Mouse (Mus musculus) retina, postnatal 1 day (tissue): ENCODE results near the gene Rasd1.

ENCODE experiments used
- DNase-seq: peaks from one replicate; pipeline ENCODE4 v3.0.0-alpha.2; 2012

Rasd1 gene

DNA sequence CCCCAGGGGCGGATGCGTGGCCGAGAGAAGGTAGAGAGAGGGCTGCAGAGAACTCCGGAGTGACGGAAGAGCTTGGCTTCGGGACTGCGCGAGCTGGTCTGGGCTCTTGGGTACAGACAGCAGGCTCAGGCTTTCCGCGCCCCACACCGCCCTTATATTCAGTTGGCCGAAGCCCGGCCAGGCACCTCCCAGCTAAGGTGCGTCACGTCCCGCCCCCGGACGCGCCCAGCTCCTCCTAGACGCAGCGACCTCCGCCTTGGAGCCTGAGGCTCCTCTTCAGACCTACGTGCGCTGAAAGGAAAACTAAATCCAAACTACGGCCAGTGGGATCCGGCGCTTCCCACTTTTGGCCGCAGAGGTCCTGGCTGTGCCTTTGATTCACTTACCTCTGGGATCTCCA lies at the start of gene Rasd1:
Gene Rasd1 (minus strand): TSS at position 127 of the 400 bp plus-strand sequence.
- DNase-seq = peak; percentile 79

DNA sequence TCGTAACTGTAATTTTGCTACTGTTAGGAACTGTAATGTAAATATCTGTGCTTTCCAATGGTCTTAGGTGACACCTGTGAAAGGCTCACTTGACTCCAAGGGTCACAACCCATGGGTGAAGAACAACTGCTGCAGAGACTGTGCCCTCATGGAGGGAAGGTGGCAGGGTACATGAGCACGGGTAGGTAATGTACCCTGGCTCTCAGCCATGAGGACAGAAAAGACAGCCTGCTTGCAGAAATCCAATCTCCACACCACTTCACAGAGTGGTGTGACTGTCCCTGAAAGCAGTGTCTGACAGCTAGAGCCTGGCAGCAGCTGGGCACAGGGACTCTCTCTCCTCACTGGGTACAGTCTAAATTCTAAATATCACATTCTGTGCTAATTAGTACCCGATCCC lies 46.8 kb upstream of the Rasd1 start:
- no peak for DNase-seq

DNA sequence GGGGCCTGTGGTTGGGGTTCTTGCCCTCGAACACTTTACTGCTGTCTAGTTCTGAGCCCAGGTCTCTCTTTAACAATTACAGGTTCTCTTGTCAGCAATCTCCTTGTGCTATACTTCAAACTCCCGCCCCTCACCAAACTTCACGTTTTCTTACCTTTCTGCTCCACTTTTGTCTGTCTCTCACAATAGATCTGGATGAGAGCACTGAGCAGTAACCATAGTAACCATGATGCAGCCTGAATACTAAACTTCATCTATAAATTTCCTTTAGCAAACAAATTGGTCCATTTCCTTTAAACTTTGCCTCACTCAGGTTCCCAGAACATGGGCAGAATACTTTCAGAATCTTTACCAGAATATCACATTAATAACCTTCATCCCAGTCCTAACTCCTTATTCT lies 44.7 kb upstream of the Rasd1 start:
- no peak for DNase-seq

DNA sequence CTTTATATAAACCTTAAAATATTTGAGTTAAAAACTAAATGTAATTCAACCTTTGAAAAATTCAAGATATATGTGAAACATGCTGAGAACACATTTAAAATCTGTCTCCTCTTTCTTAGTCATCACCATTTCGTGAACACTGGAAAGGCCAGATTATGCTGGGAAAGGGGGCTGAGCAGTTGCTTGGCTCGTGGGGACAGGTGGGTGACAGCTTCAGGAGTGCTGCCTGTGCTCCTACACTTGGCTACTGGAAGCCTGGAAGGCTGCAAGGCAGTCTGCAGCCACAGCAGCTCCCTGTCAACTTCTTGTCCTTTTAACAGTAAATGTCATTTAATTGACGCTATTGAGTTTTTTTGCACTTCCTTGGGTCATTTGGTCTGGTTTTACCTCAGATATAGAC lies 41.1 kb upstream of the Rasd1 start:
- no peak for DNase-seq

DNA sequence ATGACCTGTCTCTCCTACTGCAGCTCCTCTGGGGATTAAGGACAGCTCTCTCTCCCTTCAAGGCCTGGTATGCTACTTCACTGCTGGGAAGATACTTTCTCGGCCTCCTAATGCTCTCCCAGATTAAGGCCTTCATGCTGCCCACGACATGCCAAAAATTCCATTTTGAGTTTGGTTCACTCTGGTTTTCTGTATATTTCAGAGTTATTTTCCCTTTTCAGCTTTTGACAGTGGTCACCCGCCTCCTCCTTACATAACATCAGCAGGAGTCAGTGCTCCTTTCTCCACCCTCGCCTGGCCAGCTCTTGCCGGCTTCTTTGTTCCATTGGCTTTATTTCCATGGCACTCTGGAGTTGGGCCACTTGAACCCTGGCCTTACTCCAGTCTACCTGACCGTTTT lies 40.0 kb upstream of the Rasd1 start:
- no peak for DNase-seq

DNA sequence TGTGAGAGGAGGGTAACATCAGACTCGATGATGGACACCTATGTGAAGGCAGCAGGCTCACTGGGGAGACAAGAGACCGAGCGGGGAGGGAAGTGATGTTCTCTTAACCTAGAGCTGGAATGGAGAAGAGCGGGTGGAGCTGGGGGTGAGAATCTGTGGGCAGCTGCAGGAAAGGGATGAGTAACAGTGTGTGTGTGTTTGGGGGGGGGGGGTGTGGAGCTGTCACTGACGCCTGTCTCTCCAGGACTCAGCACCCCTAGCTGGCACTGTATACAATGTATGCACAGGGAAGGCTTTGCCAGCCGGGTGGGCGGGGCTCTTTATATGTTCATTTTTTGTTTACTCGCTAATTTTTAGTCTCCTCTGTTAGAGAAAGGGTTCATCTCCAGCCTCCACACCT lies 39.1 kb upstream of the Rasd1 start:
- no peak for DNase-seq

DNA sequence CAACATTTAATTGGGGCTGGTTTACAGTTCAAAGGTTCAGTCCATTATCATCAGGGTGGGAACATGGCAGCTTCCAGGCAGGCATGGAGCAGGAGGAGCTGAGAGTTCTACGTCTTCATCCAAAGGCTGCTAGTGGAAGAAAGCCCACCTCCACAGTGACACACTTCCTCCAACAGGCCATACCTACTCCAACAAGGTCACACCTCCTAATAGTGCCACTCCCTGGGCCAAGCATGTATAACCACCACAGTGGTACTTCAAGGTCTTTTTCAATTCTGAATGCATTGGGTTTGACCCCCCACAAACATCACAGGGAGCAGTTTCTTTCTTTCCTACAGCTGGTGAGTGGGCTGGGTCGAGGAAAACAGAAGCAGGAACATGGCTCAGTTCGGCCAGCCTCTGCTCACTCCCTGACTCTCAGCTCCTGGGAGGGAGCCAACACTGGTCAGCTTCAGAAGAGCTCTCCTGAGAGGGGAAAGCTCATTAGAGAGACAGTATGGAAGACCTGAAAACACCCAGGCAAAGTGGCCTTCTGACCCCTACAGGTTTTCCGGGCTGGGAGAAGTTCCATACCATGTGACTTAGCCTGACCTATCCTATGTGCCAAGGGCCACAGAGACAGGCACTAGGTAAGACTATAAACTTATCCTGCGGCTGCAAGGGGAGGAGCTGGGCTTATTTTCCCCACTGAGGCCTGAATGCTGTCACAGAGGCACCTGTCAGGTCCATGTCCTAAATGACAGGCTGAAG lies 36.7 kb upstream of the Rasd1 start:
- no peak for DNase-seq

DNA sequence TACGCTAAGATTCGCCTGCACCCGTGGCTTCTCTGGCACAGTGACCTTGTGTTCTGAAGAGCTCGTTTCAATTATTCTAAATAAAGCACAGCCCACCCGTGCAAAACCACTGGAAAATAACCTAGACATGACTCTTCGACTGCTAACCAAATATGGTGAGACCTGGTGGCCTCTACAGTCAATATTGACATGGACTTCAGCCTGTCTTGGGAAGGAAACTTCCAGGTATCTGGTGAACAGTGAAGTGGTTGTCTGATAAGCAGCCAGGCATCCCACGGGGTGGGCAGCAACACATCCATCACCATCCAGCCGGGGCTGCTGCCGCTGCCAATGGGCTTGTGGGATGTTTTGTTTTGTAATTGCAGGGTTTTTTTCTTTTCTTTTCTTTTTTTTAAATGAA lies 29.6 kb upstream of the Rasd1 start:
- no peak for DNase-seq

DNA sequence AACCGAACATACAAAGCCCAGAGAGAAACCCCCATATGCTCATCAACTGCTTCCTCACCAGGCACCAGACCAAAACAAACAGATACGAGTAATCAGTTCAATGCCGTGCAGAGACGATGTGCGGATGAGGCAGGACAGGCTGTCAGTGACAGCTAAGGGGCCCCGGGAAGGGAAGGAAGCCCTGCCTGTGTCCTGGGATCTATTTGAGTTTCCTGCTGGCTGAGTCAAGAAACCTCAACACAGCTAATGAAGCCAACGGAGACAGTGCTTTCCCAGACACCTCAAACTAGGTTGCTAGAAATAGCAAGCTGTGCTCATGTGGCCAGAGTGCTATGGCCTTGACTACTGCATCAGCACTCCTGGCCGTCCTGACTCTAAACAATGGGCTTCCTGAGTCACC lies 26.6 kb upstream of the Rasd1 start:
- no peak for DNase-seq

DNA sequence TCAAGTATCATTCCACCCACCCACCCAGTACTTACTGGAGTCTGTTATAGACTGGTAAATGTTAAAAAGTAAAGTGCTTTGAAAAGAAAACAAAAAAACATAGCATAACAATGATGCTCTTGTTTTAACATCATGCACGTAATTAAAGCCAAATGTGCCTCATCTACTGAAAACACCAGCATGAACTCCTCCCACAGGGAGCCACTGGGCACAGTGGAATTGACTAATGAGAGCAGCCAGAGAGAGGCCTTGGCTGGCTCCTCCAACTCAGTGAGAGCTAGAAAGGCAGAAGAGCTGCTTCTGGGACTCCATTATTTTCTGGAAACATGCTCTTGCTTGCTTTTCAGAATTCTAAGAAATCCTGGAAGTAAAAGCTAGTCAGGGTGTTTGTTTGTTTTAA lies 24.7 kb upstream of the Rasd1 start:
- DNase-seq = no peak

DNA sequence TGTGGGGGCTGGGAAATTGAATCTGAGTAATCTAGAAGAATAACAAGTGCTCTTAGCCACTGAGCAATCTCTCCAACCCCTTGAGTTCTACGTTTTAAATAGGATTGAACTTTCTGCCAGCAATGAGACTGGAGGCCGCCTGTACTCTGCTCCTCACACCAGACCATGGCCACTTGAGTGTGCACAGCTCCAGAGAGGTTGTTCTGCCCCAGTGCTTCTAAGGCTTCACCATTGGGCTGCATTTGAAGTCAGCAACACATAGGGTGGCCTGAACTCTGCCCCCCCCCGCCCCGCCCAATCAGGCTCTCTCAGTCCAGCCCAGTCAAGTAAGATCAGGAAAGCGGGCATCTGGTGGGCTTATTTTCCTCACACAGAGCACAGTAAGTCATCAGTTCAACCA lies 13.1 kb upstream of the Rasd1 start:
- DNase-seq = no peak

DNA sequence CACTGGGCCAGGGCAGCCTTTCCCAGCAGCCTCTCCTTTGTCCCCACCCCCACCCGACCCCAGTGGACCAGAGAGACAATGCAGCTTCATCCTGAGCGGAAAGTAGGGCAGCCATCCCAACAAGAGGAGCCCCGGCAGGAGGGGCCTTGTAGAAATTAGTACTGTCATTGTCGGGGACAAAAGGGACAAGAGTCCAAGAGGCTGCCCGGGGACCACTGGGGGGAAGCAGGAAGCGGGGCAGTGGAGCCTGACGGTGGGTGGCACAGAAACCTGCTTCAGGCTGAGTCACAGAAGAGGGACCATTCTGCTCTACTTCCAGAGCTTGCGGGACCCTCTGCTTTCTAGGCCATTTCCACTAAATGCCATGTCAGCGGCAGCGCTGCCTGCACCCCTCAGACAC lies 10.5 kb upstream of the Rasd1 start:
- DNase-seq = peak; percentile 93

DNA sequence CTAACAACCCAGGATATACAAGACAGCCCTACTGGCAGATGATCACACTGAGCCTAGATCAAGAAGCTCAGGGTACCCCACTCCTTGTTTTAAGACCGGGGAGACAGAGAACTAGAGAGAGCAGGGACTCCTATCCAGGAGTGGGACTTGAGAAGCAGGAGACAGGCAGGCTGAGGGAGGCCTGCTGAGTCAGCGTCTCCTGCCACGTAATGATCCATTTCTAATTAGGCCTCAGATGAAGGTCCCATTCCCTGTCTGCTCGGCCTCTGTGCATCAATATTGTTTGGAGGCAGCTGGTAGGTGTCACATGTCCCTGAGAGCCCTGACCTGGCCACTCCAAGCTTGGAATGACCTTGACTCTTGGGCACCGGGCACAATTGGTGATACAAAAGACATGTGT lies 8.6 kb upstream of the Rasd1 start:
- DNase-seq = no peak

DNA sequence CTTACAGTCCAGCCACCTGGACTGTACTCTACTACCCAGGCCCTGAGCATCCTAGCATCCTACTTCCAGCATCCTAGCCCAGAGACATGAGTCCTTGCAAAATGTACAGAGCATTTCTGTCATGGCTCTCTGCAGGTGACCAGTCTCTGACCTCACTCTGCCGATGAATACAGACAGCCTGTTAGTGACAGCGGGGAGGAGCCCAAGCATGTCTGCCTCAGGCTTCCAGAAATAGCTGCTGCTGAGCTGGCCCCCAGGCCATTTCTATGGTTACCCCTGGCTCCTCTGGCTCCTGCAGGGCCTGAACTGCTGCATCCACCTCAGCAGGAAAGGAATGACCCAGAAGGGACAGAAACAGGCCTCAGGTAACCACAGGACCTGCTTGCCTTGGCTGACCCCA lies 6.9 kb upstream of the Rasd1 start:
- peak; percentile 44 for DNase-seq

DNA sequence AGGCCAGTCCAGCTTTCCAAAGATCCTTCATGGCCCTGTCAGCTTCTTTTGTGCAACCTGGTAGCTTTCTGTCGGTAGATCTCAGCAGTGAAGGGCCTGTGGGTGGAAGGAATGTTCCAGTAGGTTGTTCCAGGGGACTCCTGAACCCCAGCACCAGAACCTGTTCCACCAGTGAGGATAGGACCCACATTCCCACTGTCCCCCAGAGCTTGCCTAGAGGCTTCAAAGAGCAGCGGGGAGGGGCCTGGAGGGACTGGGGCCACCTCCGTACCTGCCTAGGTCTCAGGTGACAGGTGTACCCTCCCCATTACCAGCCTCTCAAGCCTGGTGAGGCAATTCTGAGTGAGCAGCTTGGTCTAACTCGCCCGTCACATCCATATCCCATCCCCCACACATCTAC lies 6.0 kb upstream of the Rasd1 start:
- no peak for DNase-seq

DNA sequence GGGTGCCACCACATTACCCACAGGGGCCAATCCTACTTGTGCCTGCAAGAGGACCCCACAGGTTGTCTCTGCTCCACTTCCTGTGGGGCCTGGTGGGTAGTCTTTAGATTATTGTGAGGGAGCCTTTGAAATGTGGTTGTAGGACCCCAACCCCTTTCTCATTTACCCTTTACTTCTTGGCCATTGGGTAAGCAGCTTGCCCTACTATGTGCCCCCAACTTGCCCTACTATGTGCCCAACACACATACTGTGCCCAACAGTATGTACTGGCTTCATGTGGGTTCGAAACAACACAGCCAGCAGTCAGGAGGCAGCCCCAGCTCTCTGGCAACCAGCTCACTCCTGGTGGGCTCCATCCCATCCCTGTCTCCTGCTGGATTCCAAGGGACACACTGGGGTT lies 3.0 kb upstream of the Rasd1 start:
- no peak for DNase-seq

DNA sequence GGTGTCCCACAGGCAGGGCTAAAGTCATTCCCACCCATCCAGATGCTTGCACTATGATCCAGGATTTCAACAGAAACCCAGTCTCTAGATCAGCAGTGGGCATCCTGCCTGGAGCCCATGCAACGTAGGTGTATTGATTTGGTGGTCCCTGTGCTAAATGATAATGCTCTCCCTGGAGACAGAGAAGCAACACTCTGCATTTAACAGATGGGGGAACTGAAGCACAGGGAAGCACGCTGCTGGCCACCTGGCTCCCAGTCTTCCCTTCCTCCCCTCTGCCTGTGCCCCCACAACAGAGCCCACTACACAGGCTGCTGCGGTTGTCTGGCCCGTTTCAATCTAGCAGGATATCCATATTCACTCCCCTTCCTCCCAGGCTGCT lies 1.3 kb upstream of the Rasd1 start:
- DNase-seq = no peak

DNA sequence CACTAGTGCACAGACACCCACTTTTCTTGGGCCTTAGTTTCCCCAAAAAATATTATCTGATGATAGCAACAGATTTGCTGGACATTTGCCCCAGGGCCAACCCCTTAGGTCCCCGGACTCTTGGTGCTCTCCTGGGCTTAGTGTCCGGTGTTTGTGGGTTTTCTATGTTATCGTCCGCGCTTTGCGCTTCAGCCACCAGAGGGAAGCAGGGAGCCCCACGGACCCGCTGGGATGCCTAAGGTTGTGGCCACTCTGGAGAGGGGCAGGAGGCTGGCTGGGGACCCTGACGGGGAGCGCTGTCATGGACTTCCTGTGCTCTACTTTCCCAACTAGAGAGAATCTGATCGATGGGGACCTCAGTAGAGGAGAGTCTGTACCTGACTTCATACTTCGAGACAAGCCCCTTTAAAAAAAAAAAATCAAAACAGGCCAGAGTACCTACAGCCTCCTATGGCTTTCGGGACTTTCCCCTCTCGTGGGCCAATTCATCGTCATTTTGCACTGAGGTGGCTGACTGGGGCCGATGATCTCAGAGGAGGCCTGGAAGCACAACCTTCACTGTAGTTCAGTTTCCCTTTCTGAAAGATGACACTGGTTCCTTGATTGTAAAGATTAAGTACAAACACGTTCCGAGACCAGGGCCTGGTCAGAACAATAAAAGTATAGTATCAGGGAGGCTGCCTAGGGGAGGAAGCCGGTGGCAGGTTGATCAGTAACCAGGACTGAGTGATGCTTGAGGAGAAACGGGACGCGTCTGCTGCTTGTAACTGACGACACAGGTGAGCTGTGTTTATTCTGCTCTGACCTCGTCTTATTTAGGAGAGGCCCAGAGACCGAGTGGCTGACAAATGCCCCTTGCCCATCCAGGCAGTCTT lies 720 bp upstream of the Rasd1 start:
- peak; percentile 88 for DNase-seq

DNA sequence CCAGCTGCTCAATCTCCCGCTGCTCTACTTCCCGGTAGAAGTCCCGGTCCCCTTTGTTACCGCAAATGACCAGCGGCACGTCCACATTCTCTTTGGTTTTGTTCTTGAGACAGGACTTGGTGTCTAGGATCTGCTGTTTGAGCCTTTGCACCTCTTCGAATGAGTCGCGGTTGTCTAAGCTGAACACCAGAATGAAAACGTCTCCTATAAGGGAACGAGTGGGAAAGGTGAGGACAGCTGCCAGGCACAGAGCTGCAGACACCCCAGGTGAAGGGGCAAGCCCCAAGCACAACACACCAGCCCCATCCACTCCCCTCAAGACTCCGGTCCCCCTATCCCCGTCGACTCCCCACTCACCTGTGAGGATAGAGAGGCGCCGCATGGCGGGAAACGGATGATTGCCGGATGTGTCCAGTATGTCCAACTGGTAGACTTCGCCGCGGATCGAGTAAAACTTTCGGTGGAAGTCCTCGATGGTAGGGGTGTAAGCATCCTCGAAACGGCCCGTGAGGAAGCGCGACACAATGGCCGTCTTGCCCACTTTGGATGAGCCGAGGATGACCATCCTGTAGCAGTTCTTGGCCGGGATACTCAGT lies 483 bp downstream of the Rasd1 start:
- no peak for DNase-seq

DNA sequence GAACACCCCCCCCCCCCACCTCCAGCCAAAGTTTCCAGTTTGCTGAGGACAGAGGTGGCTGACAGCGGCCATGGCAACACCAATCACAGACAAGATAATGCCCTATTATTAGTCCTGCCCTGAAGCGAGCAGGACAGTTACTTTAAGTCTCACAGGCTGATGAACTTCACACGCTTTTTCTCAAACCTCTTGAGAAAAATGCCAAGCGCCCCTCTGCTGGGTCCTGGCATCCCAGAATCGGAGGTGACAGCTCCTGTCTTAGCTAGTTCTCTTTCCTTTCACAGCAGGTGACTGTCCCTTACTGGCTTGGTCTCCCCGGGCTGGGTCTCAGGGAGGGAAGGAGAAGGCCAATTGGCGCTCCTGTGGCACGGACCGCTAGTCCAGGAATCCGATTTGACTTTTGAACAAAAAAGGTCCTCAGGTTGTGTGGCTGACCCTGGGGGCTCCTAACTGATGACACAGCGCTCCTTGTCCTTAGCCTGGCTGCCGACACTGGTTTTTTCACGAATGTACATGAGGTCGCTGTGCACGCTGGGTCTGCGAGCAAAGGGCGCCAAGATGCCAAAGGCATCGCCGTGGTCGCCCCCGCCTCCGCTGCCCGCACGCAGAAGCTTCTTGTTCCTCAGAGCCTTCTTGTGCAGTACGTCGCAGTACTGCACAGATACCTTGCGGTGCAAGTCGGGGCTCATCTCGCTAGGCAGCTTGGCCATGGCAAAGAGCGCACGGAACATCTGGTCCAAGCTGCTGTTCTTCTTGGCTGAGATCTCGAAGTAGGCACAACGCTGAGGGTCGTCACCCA lies 1.2 kb downstream of the Rasd1 start:
- DNase-seq = peak; percentile 62

DNA sequence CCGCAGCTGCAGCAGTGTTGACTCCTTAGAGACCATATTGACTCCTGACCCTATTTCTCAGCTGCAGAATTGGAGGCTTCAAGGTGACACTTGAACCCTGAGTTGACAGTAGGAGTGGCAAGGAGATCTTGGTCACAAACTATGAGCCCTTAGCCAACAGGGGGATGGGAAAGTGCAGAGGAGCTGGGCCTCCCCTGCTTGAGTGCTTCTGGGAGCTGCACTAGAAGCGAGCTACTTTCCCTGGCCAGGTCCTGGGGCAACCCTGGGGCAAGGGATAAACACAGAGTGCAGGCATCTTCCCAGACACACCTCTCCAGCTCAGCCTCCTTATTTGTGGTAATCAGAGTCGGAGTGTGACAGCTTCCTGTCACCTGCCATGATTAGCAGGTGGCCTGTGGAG lies 2.2 kb downstream of the Rasd1 start:
- no peak for DNase-seq

DNA sequence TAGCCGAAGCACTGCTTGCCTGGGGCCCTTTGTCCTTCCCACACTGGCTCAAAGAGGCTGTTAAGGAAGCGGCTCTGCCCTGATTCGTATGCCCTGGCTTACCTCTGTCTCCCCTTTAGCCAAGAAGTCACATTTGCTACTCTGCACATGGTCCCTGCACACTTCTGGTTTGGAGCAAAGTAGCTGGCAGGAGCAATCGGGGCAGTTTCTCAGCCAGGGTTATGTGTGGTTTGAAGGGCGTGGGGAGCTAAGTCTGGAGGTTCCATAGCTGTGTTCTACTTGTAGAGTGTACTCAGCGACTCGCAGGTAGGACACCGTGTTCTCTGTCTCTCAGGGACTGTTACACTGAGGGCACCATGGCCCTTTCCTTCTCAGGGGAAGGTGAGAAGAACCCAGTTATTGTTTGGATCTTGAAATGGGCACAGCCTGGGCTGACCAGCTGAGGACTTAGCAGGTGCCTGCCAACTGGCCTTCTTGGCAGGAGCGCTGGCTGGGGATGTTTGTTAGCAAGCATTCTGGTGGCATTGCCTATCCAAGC lies 3.3 kb downstream of the Rasd1 start:
- DNase-seq = no peak
